Mouse (Mus musculus): Measurements from ENCODE around the gene Olfr98.
A peak's percentile ranks its signal among the peaks of the same experiment; 100 is the strongest.
"Not testable (repeated sequence)": the region's sequence is repeated elsewhere in the genome, so short reads cannot be mapped to it uniquely, and the experiment has no call there.

Gene Olfr98

DNA sequence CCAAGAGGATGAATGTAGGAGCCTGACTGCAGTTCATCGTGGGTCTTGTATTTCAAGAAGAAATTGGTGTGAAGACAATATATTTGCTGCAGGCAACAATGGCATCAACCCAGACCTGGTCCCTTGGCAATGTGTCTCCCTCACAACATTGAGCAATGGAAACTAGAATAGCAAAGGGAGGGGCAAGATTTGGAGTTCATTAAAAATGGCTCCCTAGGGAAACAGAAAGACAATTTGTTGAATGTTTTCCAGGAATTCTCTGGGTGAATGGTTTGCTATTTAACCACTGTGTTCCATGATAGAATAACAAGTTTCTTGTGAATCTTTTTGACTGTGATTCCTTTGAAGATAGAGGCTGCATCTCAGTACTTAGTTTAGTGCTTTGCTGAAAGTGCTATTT lies at the start of gene Olfr98:
Olfr98 (minus strand) TSS at position 124 of the 400 bp plus-strand sequence.
- no peak for DNase-seq (ENCODE audit: low read depth, low spot score)

- DNase-seq (ENCODE audit: low read depth, low spot score): no peak
Measured at GRCm38 (mm10) chr17:37310146-37310699, 46.7 kb upstream of the Olfr98 start.

DNA sequence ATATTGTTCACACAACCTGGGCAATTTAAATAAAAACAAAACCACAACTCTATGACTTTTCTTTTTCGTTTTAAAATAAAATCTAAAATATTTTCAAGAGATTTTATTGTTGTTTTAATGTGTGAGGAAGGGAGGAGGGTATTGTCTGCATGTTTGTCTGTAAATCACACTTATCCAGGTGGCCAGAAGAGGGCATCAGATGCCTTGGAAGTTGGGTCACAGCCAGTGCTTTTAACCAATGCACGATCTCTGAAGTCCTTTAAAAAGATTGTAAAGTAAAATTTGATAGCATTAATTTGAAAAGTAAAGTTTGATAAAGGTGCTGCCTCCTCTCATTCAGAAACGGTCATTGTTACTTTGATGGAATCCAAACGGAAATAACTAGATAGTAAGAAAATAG lies 44.9 kb upstream of the Olfr98 start:
- DNase-seq (ENCODE audit: low read depth, low spot score): no peak

DNA sequence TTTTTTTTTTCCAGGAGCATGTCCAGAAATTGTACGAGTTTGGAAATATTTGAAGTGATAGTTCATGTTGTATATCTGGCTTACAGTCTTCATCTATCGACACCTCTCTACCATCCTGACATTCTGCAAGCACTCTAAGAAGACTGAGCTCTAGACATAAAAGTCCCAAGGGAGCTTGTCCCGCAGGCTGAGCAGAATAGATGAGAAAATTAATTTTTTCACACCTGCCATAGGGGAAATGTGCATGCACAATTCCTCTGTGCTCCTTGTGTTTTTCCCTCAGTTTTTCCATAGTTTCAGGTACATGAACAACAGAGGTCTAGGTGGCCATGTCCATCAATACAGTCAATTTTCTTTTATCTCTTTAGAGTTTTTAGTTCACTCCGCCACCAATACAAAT lies 40.7 kb upstream of the Olfr98 start, which contains the start of gene Olfr101:
Olfr101 (minus strand) TSS at position 101 of the 400 bp plus-strand sequence.
- DNase-seq (ENCODE audit: low read depth, low spot score): no peak

DNA sequence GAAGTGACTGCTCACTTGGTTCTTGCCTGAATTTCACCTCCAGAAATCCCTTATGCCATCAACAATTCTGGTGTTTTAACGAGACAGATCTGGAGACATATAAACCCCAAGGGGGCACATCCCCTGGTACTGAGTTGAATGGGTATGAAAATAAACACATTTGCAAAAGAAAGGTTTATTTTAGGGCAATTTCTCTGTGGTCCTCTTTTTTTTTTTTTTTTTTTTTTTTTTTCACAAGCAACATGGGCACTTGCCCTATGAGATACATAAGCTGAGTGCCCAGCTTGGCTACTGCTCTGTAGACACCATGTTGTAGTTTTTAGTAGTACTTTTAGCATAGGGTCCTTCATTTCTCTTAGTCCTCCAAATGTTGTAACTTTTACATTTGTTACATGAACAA lies 19.8 kb upstream of the Olfr98 start, which contains the start of gene Olfr99:
Olfr99 (minus strand) TSS at position 101 of the 400 bp plus-strand sequence.
- DNase-seq (ENCODE audit: low read depth, low spot score): no peak

DNA sequence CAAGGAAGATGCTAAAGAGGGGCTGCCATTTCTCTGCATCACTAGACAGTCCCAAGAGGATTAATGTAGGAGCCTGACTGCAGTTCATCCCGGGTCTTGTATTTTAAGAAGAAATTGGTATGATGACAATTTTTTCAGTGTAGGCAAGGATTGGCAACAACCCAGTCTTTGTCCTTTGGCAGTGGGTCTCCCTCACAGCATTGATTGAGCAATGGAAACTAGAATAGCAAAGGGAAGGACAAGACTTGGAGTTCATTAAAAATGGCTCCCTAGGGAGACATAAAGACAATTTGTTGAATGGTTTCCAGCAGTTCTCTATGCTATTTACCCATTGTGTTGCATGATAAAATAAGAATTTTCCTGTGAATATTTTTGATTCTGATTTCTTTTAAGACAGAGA lies 16.8 kb upstream of the Olfr98 start:
- no peak for DNase-seq (ENCODE audit: low read depth, low spot score)

GRCm38 (mm10) chr17:37276573-37276972 lies 13.0 kb upstream of the Olfr98 start:
- no peak for DNase-seq (ENCODE audit: low read depth, low spot score)

GRCm38 (mm10) chr17:37275626-37276248 lies 12.2 kb upstream of the Olfr98 start:
- no peak for DNase-seq (ENCODE audit: low read depth, low spot score)

DNA sequence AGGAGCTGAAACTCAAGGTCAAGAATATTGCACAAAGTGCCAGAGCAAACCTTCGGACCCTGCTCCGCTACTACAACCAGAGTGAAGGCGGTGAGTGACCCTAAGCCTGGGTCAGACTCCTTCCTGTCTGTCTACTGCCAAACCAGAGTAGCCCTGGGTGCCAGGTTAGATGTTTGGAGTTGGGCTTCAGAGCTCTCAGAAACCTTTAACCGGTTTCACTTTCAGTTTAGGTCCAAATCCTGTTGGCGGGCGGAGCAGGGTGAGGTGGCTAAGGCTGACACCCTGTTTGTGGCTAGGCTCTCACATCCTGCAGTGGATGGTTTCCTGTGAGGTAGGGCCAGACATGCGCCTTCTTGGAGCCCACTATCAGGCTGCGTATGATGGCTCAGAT lies 7.1 kb upstream of the Olfr98 start:
- DNase-seq (ENCODE audit: low read depth, low spot score): peak; percentile 73

DNA sequence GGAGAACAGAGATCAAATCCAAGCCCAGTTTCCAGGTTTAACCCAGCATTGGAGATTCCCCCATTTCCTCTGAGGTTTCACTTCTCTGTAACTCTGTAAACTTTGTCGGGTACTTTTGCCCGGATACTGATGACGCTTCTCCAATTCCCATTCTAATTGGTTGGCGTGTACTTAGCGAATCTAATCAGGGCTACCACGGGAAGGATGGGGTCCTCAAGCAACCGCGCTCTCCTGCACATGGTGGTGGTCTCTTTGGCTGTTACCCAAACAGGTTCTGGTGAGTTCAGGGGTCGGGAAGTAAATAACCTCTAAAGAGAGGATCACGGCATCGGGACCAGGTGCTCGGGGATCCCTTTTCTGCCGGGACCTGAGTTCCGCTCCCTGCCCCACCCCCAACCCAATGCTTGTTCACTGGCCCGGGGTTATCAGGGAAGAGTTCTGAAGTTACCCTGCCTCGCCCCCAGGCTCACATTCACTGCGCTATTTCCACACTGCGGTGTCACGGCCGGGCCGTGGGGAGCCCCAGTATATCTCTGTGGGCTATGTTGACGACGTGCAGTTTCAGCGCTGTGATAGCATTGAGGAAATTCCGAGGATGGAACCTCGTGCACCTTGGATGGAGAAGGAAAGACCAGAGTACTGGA lies 6.6 kb upstream of the Olfr98 start, which contains the start of gene H2-M3:
H2-M3 (plus strand) TSS at position 163 of the 644 bp plus-strand sequence.
- DNase-seq (ENCODE audit: low read depth, low spot score): peak; percentile 94

GRCm38 (mm10) chr17:37250544-37250943 lies 13.0 kb downstream of the Olfr98 start:
- peak; percentile 59 for DNase-seq (ENCODE audit: low read depth, low spot score)

DNA sequence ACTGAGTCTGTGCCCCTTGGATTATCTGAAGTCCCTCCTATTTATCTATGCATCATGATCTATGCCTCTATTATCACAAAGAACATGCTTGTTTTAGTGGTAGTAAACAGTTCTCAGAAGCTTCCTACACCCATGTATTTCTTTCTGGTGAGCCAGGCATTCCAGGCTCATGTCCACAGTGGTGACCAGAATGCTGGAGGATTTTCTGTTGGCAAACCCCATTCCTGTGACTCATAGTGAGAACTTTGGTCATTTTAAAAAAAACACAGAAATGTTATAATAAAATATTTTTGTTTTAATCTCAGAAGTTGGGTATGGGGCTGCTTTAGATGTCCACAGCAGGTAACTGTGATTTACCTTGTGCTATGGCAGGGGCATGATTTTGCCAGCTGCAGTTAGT lies 14.1 kb downstream of the Olfr98 start:
- no peak for DNase-seq (ENCODE audit: low read depth, low spot score)

DNA sequence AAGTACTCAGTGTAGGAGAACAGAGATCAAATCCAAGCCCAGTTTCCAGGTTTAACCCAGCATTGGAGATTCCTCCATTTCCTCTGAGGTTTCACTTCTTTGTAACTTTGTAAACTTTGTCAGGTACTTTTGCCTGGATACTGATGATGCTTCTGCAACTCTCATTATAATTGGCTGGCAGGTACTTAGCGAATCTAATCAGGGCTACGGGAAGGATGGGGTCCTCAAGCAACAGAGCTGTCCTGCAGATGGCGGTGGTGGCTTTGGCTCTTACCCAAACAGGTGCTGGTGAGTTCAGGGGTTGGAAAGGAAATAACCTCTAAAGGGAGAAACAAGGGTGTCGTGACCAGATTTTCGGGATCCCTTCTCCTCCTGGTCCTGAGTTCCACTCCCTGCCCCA lies 16.8 kb downstream of the Olfr98 start:
- peak; percentile 90 for DNase-seq (ENCODE audit: low read depth, low spot score)

DNA sequence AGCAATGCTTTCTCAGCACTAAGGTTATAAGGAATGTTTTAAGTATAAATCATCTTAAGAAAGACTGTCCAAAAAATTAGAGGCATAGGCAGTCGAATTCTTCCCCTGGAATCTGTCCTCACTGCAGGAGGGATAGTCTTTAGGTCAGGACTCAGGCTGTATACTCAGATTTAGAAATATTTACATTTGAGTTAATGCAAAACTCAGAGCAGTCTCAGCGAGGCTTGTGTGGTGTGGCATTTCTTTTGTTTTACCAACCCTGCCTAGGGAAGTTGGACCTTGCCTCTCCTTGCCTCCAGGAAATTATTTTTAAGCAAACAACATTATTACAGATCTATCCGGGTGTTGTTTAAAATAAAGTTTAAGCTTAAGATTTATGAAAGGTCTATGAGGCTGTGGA lies 21.4 kb downstream of the Olfr98 start:
- DNase-seq (ENCODE audit: low read depth, low spot score): no peak

- DNase-seq (ENCODE audit: low read depth, low spot score): not testable (repeated sequence)
Measured at GRCm38 (mm10) chr17:37237230-37237629, 26.3 kb downstream of the Olfr98 start, which contains the start of gene Olfr97. Gene Olfr97 (minus strand): TSS chr17:37237330.

- DNase-seq (ENCODE audit: low read depth, low spot score): peak; percentile 23
Measured at GRCm38 (mm10) chr17:37221879-37222278, 41.7 kb downstream of the Olfr98 start.

DNA sequence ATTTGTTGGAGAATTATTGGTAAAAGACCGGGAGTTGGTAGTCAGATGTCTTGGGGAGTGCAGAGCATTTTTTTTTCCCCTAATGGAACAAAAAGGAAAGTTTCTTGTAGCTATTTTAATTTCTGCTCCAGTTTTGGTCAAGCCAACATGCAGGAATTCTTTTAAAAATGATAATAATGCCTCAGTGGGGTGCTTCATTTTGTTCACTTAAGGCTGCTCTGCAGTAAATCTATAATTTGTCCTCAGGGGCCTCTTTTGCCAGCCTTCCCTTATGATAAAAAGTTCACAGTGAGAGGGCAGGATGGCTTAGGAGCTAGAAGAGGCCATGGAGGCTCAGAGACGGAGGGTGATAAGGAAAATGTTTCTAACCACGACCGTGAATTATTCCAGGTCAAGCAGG lies 43.7 kb downstream of the Olfr98 start, which contains the start of gene Olfr96:
Olfr96 (plus strand) TSS at position 301 of the 400 bp plus-strand sequence.
- no peak for DNase-seq (ENCODE audit: low read depth, low spot score)

DNA sequence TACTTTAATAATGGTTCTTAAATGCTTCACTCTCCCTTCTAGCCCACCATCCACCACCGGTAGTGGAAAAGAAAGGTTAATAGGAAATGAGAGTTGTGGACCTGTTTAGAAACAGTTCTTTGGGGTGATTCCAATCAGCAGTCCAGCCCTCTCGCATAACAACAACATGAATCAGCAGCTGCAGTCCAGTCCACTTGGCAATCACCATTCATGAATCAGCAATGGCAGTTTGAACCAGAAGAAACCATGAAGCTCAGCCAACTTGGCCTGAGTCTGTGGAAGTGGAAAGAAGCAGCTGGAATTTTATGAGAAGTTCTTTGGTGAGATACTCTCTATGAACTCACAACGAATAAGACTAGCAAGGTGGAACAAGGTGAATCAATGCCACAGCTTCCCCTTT lies 45.1 kb downstream of the Olfr98 start:
- no peak for DNase-seq (ENCODE audit: low read depth, low spot score)

GRCm38 (mm10) chr17:37213018-37213417 lies 50.5 kb downstream of the Olfr98 start, which contains the start of gene Olfr95:
Gene Olfr95 (minus strand): TSS chr17:37213118.
- no peak for DNase-seq (ENCODE audit: low read depth, low spot score)

All from A20 (cell line).